Mouse (Mus musculus) heart, postnatal 10 days (tissue): ENCODE results near the gene Rnd1. TPM values are rescaled to one million over a fixed set of nuclear protein-coding genes. Genes with fewer than 3 reads are reported as not detected.
A peak's percentile ranks its signal among the peaks of the same experiment; 100 is the strongest.

Experiments
- DNase-seq, 2 experiments: peaks; one replicate each; pipeline ENCODE4 v3.0.0; 2021
- intact Hi-C: fragments of 180-260 bp; cut with DNase I; formaldehyde crosslinking; loops from one replicate; pipeline ENCODE4 v1.15.1; 2025
- total RNA-seq, 2 experiments: library from RNA; stranded (reverse); gene quantifications; 2 replicates each; pipeline ENCODE4 v1.2.3; 2021

Rnd1 gene
- total RNA-seq, 2 experiments from 2014 or later, result 0.84 to 1.9 TPM

DNA sequence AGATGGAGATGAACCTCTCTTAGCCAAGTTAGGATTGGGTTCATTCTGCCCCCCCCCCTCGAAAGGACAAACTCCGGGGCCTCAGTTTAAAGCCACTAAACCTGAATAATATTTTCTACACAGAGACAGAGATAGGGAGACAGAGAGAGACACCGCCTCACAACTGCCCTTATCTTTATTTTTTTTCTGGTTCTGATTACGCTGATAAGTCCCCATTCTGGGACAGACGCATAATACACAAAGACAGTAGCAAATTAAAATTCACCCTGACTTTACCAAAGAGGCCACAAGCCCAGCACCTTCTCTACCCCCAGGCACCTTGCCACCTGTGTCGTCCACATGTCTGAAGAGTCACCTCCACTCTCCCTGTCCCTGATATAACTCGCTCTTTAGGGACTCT, 4.4 kb upstream of the Rnd1 start:
- no peak for DNase-seq
- intact Hi-C loops, result no loop called here

DNA sequence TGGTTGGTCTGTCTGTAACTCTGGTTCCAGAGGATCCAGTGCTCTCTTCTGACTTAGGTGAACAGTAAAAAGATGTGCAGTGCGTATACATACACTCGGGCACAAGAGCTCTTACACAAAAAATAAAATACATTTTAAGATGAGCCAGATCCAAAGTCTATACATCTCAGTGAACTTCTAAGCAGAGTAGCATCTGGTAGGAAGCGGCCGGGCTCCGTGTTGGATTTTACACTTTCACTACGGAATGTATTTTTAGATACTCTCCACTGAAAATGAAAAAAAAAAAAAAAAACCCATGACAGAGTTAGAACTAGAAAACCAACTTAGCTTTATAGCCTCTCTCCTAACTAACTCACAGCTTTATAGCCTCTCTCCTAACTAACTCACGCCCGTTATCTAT, 3.4 kb upstream of the Rnd1 start:
- intact Hi-C loops, result no loop called here
- DNase-seq, result no peak

DNA sequence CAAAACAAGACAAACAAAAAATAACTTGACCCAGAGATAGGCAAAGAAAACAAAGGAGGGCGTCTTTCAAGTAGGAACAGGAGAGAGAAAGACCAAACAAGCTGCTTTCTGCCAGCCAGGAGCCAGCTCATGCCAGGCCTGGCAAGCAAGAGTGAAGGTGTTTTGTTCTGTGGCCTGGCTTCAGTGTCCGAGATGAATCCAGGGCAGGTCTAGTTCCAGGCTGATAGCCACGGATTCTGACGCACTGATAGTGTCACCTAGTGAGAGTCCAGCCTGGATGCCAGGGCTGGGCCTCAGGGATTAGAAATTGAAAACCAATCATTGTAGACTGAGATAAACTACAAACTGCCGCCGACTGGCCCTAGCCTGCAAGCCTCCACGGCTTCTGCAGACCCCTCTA, 716 bp upstream of the Rnd1 start:
- intact Hi-C loops, result no loop called here
- DNase-seq, result no peak

DNA sequence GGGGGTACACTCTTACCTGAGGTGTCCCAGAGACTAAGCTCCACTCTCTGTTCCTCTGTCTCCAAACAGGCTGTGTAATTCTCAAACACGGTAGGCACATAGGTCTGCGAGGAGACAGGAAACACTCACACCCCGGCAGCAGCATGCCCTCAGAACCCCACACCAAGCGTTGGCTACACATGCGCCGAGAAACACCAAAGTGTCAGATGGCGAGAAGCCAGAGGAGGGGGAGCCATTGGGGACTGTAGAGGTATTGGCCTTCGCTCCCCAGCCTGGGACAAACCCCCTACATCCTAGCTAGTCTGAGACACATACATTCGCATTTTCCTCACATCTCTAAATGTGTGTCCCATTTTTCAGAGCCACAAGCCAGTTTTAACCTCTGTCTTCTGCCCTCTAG, 790 bp downstream of the Rnd1 start:
- intact Hi-C loops, result no loop called here
- no peak for DNase-seq

DNA sequence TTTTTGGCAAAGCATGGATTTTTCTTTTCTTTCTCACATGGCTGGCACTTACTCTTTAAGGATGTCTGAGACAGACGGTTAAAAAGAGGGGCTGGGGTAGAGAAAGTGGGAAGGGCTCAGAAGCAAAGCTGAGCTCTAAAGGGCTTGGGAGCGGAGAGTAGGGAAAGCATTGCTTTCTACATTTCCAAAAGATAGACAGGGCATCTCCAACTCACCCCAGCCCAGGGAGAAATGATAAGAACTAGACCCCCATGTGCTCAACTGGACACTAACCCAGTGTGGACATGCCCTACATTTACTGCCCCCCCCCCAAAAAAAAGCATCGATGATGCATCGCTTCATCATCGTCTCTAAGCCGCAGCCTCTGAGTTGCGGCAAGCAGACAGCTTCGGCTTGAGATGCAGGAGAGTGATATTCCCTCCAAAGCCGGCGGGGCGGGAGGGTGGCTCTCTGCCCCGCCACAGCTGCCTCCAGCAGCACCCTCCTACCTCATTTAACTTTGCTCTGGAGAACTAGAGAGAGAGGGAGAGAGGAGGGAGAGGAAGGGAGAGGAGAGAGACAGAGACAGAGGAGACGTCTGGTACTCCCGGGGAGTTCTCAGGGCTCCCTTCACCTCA, 1.5 kb downstream of the Rnd1 start:
- DNase-seq, result no peak
- intact Hi-C loops, result no loop called here

DNA sequence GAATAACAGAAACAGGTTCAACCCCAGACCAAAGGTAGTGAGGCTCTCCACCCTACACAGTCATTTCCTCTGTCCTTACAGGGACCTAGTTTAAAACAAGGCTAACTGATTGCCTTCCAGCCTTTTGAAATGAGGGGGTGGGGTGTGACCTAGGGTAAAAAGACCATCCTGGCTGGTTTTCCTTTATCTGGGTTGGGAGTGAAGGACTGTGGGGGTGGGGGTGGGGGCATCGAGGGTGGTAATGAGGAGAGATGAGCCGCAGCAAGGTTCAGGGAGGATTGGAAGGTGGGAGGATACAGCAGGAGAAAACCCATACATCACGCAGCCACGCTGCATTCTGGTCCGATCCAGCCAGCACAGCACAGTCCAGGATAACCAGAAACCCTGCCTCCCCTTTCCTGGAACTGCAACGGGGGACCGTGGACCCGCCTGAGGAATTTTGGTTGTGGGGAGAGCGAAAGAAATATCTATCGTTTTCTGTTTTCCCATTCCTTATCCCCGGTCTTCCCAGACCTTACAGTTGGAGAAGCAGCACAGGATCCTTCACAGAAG, 2.2 kb downstream of the Rnd1 start:
- no peak for DNase-seq
- intact Hi-C loops, result no loop called here

DNA sequence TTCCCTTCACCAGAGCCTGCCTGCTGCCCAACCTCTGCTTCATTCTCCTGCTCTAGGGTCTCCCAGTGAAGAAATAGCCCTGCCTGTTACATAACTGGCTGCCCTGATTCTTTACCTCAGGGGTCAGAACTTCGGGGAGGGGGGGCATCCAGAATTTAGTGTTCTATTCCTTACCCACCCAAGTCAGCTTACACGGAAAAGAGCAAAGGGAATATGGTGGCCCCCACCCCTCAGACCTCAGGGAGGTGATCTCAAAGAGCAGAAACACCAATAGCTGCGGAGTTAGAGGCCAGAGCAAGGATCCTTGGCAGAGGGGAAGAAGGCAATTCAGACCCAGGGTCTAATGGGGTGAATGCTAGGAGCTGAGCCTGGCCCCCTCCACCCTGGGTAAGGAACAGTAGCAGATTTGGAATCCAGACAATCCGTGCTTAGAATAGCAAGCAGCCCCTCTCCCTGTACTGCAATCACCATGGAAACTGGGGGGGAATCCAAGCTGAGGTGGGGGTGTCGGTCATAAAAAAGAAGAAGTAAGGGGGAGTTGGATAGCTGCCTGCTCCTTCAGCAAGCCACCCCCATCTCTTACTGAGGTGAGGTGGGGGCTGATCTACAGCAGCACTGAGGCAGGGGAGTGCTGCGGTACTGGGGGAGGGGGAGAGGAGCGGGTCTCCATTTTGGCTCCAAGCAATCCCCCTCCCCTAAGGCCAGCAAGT, 2.8 kb downstream of the Rnd1 start:
- no peak for DNase-seq
- intact Hi-C loops, result no loop called here

DNA sequence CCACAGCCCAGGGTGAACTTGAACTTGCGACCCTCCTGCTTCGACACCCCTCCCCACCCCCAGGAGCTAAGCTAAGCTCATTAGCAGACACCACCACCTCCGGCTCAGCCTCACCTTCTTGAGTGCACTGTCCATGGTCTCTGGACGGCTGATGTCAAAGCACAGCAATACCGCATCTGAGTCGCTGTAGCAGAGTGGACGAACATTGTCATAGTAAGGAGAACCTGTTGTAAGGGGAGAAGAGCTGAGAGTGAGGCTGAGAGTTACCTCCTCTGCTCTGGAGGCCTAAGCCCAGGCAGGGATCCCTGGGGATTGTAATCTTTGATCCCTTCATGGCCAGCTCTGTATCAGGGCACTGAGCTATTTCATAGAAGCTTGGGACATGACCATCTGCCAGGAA, 3.5 kb downstream of the Rnd1 start:
- no peak for DNase-seq
- intact Hi-C loops, result no loop called here

DNA sequence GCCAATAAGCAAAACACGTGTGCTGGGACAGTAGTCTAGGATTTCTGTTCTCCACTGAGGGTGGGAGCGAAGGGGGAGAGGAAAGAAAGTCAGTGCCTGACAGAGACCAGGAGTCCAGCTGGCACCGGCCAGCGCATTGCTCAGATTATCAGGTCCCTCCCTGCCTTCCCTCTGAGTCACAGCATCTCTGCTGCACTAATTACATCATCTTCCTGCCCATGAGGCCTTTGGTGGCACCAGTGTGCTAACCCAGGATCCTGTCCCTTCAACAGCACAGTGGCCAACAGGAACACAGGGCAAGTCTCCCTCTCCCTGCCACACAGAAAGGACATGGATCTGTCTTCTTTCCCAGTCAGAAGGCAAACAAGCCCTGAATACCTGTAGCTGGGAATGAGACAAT, 4.7 kb downstream of the Rnd1 start:
- peak; percentile 52 to 58 for DNase-seq
- intact Hi-C loops, result no loop called here

DNA sequence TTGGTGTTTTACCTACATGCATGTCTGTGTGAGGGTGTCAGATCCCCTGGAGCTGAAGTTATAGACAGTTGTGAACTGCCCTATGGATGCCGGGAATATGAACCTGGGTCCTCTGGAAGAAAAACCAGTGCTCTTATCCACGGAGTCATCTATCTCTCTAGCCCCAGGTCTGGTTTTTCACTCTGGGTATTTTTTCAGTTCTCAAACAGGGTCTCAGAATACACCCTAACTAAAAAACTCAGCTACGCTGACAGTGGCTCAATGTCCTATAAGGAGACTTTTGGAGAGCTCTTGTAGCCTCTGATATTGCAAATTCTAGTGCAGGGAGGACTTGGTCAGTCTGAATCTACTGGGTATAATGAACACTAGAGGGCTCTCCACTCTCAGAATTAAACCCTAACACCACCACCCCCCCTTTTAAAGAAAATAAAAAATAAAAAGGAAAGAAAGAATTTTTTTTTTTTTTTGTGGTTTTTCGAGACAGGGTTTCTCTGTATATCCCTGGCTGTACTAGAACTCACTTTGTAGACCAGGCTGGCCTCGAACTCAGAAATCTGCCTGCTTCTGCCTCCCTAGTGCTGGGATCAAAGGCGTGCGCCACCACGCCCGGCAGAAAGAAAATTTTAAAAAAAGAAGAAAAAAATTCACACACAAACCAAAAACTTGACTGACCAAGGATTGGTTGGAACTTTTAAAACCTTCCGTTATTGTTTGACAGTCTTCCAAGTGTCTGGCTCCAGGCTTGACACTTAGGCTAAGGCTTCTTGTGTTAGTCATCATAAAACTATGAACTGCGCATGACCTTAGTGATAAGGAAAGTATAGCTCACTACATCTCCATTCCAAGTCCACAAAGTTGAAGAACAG, 13.0 kb downstream of the Rnd1 start:
- no peak for DNase-seq
- intact Hi-C loops, result loop anchor here (1.0 kb wide), 3 partner anchors 31 to 135 kb away; no protein-coding TSS in a partner anchor

DNA sequence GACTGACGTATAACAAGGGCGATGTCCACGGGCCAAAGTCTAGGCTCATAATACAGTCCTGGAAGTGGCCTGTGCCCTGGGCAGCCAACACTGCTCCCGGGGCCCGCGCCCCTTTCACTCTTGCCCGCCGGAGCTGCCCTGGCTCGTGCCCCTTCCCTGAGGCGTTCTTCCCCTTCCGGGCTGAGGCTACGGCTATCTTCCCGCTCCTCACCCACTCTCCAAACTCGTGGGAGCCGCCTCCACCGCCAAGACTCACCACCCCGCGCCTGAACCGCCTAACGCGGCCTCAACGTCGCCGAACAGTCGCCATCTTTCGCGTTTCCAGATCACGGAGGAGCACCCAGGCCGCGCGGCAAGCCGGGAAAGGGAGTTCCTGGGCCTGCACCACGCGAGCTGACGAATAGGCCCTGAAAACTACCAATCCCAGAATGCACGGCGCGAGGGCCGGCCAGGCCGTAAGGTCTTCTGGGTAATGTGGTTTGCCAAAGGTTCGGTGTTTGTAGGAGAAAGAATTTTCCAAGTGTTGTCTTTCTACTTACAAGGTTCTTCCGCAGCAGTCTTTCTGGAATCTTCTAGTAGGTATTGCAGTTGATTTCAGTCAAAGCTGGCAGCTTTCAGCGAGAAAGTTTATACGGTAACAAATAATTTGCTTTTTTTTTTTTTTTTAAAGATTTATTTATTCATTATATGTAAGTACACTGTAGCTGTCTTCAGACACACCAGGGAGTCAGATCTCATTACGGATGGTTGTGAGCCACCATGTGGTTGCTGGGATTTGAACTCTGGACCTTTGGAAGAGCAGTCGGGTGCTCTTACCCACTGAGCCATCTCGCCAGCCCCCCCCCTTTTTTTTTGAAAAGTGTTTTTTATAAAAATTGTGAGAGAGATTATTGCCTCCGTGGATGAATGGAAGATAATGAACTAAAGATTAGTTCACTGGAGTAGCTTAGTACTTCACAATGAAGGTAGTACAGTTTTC, 14.4 kb downstream of the Rnd1 start, which contains the start of gene Ddx23:
TSS of gene Ddx23 (minus strand) at position 328 of the 979 bp plus-strand sequence.
- peak; percentile 97 to 98 for DNase-seq
- intact Hi-C loops, result loop anchor here (2.0 kb wide), 1 partner anchor 142 kb away; no protein-coding TSS in a partner anchor

DNA sequence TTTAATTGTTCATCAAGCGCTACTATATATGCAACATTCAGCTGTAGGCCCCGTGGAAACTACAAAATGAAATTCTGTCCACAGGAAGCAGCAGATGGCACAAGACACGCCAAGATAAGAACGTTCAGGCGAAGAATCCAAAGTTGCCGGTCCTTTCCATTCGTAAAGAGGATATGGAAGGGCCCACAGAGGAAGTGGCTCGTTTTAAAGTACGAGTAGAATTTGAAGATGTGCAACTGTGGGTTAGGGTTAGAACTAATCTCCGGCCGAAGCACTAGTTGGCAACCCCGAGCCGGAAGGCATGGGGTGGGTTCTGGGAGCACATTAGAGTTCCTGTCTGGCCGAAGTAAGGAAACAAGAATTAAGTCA, 15.1 kb downstream of the Rnd1 start:
- intact Hi-C loops, result loop anchor here (2.0 kb wide), 1 partner anchor 143 kb away; no protein-coding TSS in a partner anchor

DNA sequence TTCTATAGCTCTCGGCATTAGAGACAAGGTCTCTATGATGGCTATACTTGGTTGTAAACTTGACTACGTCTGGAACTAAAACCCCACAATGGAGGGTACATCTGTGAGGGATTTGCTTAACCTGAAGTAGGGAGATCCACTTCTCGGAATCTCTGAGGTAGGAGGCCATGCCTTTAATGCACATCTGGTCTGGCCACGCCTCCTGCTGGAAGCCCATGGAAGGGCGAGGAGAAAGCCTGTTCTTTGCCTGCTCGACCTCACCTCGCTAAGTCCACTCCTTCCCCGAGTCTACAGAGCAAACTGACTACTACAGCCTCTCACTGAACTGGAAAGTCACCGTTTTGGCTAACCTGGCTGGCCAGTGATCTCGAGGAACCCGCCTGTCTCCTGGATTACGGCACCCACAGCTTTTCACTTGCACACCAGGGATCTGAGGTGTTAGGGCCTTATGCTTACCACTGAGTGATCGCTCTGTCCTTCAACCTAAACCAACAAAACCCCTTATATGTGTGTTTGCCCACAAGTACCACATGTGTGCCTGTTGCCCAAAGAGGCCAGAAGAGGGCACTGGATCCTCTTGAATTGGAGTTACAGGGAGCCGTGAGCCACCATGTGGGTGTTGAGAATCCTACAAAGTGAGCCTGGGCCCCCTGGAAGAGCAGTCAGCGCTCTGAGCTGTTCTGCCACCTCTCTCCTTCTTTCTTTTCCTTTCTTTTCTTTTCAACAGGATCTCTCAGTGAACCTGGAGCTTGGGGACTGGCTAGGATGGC, 20.1 kb downstream of the Rnd1 start:
- intact Hi-C loops, result no loop called here
- no peak for DNase-seq

More for the DNA sequence above, 15.1 kb downstream of the Rnd1 start:
- no peak for DNase-seq

DNA sequence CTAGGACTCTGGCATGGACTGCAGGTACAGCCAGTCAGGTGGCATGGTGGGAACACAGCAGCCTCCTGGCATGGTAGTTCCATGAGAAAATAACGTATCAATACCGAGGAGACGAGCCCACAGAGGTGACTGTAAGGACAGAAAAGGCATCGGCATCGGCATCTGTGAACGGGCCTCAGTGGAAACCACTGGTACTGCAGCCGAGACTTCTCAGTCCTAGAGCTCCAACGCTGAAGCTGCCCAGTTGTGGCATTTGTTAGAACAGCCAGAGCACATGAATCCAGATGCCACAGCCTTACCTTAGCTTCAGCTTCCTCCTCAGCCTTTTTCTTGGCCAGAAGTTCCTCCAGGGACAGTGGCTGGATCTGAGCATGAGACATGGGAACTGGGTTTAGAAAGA, 25.1 kb downstream of the Rnd1 start:
- intact Hi-C loops, result no loop called here
- no peak for DNase-seq

DNA sequence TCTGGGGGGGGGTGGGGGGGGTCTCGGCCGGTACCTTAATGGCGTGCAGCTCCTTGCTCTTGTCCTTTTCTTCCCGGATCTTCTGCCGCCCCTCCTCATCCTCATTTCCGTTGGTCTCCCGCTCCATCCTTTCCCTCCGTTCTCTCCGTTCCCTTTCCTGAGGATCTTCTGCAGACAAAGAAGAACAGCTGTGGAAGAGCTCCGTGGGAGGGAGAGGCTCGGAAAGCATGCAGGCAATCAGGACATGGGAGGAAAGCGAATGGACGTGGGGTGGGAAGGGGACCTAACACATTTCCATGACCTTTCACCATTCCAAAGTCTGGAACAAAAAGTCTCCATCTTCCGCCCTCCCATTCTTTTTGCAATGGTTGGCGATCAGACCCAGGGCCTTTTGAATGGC, 25.8 kb downstream of the Rnd1 start:
- no peak for DNase-seq
- intact Hi-C loops, result no loop called here

DNA sequence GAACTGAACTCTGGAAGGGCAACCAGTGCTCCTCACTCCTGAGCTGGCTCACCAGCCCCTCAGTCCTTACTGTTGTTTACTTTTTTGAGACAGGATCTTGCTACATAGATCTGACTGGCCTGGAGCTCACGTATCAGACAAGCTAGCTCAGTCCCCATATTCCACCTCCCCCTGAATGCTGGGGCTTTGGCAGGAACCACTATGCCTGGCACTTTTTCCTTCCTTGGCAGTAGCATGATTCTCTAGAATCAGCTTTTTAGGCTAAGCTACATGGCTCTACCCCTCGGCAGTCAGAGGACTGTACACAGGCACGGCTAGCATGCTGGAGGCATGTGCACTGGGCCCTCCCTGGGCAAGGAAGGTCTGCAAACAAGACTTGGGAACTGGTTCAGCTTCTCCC, 29.2 kb downstream of the Rnd1 start:
- intact Hi-C loops, result no loop called here
- DNase-seq, result no peak

DNA sequence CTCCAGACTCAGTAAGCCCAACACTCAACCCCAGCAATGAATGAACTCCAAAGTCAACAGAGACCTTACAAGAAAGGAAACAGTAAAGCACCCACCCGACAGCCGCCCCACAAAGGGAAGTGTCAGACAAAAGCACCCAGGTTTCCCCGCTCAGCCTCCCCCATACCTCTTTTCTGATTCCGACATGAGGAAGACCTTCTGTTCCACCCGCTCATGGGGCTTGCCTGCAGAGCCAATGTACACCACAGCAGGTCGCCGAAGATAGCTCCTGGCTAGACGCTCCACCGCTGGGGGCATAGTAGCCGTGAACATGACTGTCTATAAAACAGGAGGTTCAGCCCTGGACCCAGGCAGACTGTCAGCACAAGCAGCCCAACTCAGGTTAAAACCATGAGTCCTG, 30.0 kb downstream of the Rnd1 start:
- intact Hi-C loops, result no loop called here

DNA sequence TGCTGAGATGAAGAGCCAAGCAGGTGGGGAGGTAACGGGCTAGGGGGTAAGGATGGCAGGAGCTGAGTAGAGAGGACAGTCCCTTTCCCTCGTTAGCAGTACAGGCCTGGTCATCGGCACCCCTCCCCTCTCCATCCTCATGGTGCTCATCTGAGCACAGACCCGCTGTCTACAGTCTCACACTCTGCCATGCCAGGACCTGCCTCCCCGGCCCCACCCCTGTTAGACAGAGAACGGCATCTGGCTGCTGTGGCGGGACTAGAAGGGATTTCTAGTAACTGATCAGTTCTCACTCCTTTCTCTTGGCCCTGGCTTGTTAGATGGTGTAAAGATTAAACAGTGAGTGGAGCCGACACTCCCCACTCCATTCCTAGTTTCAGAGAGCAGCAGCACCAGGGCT, 30.5 kb downstream of the Rnd1 start:
- DNase-seq, result no peak
- intact Hi-C loops, result no loop called here

More for the DNA sequence above, 30.0 kb downstream of the Rnd1 start:
- no peak for DNase-seq
